Mouse (Mus musculus) myocyte (in vitro differentiated cells): ENCODE measurements around the gene Cog1. TPM values are rescaled to one million over a fixed set of nuclear protein-coding genes. Genes with fewer than 3 reads are reported as not detected.

ENCODE experiments used
- H3K27me3 ChIP-seq: one replicate; pipeline ENCODE4 v1.6.1; 2011; ENCODE audit not compliant: control insufficient read depth, insufficient read depth, insufficient read length
- H3K36me3 ChIP-seq: one replicate; pipeline ENCODE4 v1.6.1; 2011; ENCODE audit not compliant: control insufficient read depth, insufficient read depth
- H3K4me2 ChIP-seq: one replicate; pipeline ENCODE4 v1.6.1; 2011; ENCODE audit warnings: low read depth, control low read depth
- H3K4me3 ChIP-seq: one replicate; pipeline ENCODE4 v1.5.1; 2011; ENCODE audit warnings: mild to moderate bottlenecking, control low read depth, moderate library complexity
- H3K79me2 ChIP-seq: one replicate; pipeline ENCODE4 v1.6.1; 2011; ENCODE audit not compliant: control insufficient read depth, insufficient read depth
- H3ac ChIP-seq: one replicate; pipeline ENCODE4 v1.6.1; 2011; ENCODE audit not compliant: control insufficient read depth, insufficient read length
- CEBPB ChIP-seq: IDR thresholded peaks from 2 replicates; pipeline ENCODE4 v1.6.1; 2011; ENCODE audit warnings: mild to moderate bottlenecking, moderate library complexity; ENCODE audit not compliant: poor library complexity, insufficient read depth, severe bottlenecking
- E2F4 ChIP-seq: IDR thresholded peaks from one replicate; pipeline ENCODE4 v1.6.1; 2011; ENCODE audit warnings: mild to moderate bottlenecking, control low read depth, moderate library complexity; ENCODE audit not compliant: insufficient read depth
- MAX ChIP-seq: IDR thresholded peaks from one replicate; pipeline ENCODE4 v1.6.1; 2011; ENCODE audit warnings: low read depth, mild to moderate bottlenecking, control low read depth
- MYOD1 ChIP-seq, 3 experiments: IDR thresholded peaks; one replicate each; pipeline ENCODE4 v1.6.1; 2011; ENCODE audit warnings: control low read depth in 2 of 3, low read depth in 2 of 3, mild to moderate bottlenecking in 2 of 3, moderate library complexity in 1 of 3; ENCODE audit not compliant: insufficient read length in 2 of 3, control insufficient read depth in 1 of 3
- MYOG ChIP-seq, 3 experiments: IDR thresholded peaks; one replicate each; pipeline ENCODE4 v1.6.1; 2011; ENCODE audit warnings: control low read depth in 2 of 3, low read depth in 2 of 3, mild to moderate bottlenecking in 2 of 3; ENCODE audit not compliant: insufficient read length in 2 of 3, control insufficient read depth in 1 of 3, insufficient read depth in 1 of 3
- POLR2A ChIP-seq: IDR thresholded peaks from one replicate; pipeline ENCODE4 v1.6.1; 2011; ENCODE audit warnings: low read depth, mild to moderate bottlenecking, control low read depth, moderate library complexity; ENCODE audit not compliant: insufficient read length
- POLR2AphosphoS2 ChIP-seq: IDR thresholded peaks from one replicate; pipeline ENCODE4 v1.6.1; 2011; ENCODE audit warnings: low read depth, control low read depth; ENCODE audit not compliant: insufficient read length
- REST ChIP-seq: IDR thresholded peaks from one replicate; pipeline ENCODE4 v1.6.1; 2011; ENCODE audit warnings: mild to moderate bottlenecking, control low read depth, moderate library complexity; ENCODE audit not compliant: insufficient read depth, insufficient read length
- SRF ChIP-seq: IDR thresholded peaks from one replicate; pipeline ENCODE4 v1.6.1; 2011; ENCODE audit warnings: low read depth; ENCODE audit not compliant: control insufficient read depth, insufficient read length
- TCF12 ChIP-seq: IDR thresholded peaks from one replicate; pipeline ENCODE4 v1.6.1; 2011; ENCODE audit warnings: mild to moderate bottlenecking, control low read depth; ENCODE audit not compliant: poor library complexity, insufficient read depth, severe bottlenecking
- TCF3 ChIP-seq: IDR thresholded peaks from one replicate; pipeline ENCODE4 v1.6.1; 2011; ENCODE audit warnings: low read depth, control low read depth; ENCODE audit not compliant: insufficient read length
- USF1 ChIP-seq: IDR thresholded peaks from one replicate; pipeline ENCODE4 v1.6.1; 2011; ENCODE audit warnings: low read depth, mild to moderate bottlenecking, control low read depth, moderate library complexity
- polyA plus RNA-seq: library from polyadenylated mRNA; unstranded; fragments of >200 nt; fragmentation: generic; extraction: Trizol; gene quantifications from one replicate; pipeline ENCODE4 v1.2.1, GENCODE M21; 2012; ENCODE audit warnings: missing spikeins

Cog1 gene
- polyA plus RNA-seq, 1 experiment, result 25.6 TPM

GRCm38 (mm10) chr11:113618672-113619419, 30.1 kb upstream of the Cog1 start, which contains the start of gene Sstr2:
Gene Sstr2, plus strand, starts transcription at chr11:113619342.
- Histone ChIP-seq H3K79me2 (no peaks in the 10 kb centered on the region), H3K4me3 (peak within 1 kb of the TSS; percentile 22), H3ac (no peak within 1 kb of the TSS), H3K4me2 (peak within 1 kb of the TSS; percentile 94), H3K27me3 (no peaks in the 10 kb centered on the region), H3K36me3 (no peaks in the 10 kb centered on the region)
- peak; percentile 26 for TF ChIP-seq POLR2A
- no peak for TF ChIP-seq REST

DNA sequence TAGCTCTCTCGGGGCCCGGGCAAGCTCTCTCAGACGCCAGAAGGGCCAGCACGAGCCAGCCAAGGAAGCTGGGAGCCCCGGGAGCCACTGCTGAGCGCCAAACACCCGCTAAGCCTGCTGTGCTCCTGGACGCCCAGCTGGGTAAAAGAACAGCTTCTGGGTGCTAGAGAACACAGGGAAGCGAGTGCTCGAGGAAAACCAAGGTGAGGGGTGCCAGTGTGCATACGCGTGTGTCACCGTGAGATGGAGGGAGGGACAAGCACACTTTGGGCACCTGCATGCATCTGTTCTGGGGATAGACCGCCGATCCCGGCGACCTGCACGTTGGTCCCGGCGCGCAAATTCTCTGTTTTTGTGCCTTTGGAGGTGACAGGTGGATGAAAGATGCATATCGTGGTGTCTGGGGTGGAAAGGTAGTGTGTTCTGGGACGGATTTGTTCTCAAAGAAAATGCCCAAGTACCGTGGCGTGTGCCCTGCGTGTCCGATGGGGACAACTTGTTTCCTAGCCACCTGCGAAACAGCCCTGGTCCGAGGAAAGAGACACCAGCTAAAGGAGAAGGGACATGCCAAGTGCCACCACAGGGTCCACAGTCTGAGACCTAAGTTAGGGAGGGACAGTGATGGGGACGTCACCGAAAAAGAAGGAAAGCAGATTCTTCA, 29.4 kb upstream of the Cog1 start:
- Histone ChIP-seq H3K4me3 (peak overlapping the region; percentile 22), H3ac (no peak overlapping the region), H3K4me2 (peak overlapping the region; percentile 94), H3K79me2 (no peaks in the 10 kb centered on the region), H3K27me3 (no peaks in the 10 kb centered on the region), H3K36me3 (no peaks in the 10 kb centered on the region)
- TF ChIP-seq TCF12 (no peak), CEBPB (no peak), E2F4 (no peak), SRF (no peak), MYOD1 (IDR thresholded peaks at IDR 0.05; ENCODE audit: control insufficient read depth in 1 of 3, insufficient read length in 2 of 3, low read depth in 2 of 3) (no peak)

DNA sequence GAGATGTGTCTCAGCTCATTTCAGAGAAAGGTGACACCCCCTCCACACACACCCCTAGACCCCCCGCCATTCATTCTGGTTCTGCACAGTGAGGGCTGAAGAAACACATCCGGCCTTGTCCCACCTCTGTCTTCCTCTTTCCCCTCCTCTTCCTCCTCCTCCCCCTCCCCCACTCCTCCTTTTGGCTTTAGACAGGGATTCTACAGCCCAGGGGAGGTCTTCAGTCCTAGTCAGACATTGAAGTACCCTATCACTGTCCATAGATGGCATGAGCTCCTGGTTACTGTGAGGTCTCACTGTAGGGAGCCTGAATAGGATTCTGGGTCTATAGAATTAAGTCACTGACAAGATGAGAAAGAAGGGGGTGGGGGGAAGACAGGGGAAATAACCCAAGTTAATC, 28.0 kb upstream of the Cog1 start:
- Histone ChIP-seq H3K36me3 (no peaks in the 10 kb centered on the region), H3K27me3 (no peaks in the 10 kb centered on the region), H3ac (no peak overlapping the region), H3K4me3 (no peak overlapping the region), H3K79me2 (no peaks in the 10 kb centered on the region), H3K4me2 (no peak overlapping the region)
- no peak for TF ChIP-seq E2F4
- no peak for TF ChIP-seq TCF12
- TF ChIP-seq MAX, result no peak
- TF ChIP-seq MYOD1 (IDR thresholded peaks at IDR 0.05; ENCODE audit: control insufficient read depth in 1 of 3, insufficient read length in 2 of 3, low read depth in 2 of 3), result no peak
- TF ChIP-seq CEBPB, result no peak
- TF ChIP-seq MYOG (IDR thresholded peaks at IDR 0.05; ENCODE audit: control insufficient read depth in 1 of 3, insufficient read depth in 1 of 3, insufficient read length in 2 of 3, low read depth in 2 of 3), result no peak
- TF ChIP-seq USF1, result no peak
- no peak for TF ChIP-seq TCF3
- no peak for TF ChIP-seq REST
- TF ChIP-seq POLR2A, result no peak
- TF ChIP-seq SRF, result no peak

DNA sequence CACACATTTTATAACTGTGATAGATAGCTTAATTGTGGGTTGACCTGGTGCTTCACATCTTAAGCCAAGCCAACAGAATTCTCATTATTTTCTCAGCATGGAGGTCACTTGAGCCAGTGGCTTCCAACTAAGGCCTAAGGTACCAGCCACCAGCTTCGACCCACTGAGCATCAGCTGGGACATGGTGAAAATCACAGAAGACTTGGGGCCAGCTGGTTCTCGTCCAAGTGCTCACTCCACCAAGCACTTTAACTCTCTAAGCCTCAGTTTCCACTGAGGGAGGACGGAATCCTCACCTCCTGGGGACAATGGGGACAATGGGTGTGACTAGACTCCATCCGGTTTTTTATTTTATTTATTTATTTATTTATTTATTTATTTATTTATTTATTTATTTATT, 26.9 kb upstream of the Cog1 start:
- Histone ChIP-seq H3K36me3 (no peaks in the 10 kb centered on the region), H3K79me2 (no peaks in the 10 kb centered on the region), H3ac (no peak overlapping the region), H3K4me2 (no peak overlapping the region), H3K4me3 (no peak overlapping the region), H3K27me3 (no peaks in the 10 kb centered on the region)
- TF ChIP-seq MAX, result no peak
- TF ChIP-seq REST, result no peak
- TF ChIP-seq POLR2AphosphoS2, result no peak
- TF ChIP-seq CEBPB, result no peak
- no peak for TF ChIP-seq TCF12
- no peak for TF ChIP-seq E2F4
- TF ChIP-seq MYOG (IDR thresholded peaks at IDR 0.05; ENCODE audit: control insufficient read depth in 1 of 3, insufficient read depth in 1 of 3, insufficient read length in 2 of 3, low read depth in 2 of 3), result no peak
- no peak for TF ChIP-seq USF1
- TF ChIP-seq SRF, result no peak
- TF ChIP-seq MYOD1 (IDR thresholded peaks at IDR 0.05; ENCODE audit: control insufficient read depth in 1 of 3, insufficient read length in 2 of 3, low read depth in 2 of 3), result no peak
- no peak for TF ChIP-seq POLR2A
- no peak for TF ChIP-seq TCF3

DNA sequence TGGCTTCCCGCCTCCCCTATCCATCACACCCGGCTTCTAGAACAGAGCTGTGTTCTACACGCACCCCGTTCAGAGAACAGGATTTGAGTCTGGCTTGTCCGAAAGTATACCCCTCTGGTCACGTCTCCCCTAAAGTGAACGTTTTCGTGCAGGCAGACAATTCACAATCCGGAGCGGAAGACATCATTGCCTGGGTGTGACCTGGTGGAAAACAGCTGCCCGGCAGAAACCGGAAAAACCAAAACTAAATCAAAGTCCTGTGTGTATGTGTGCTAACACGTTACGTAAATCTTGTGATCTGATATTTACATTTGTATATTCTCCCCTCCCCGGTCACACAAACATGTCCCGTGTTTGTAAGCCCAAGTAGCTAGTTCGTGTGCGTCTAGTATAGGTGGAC, 23.5 kb upstream of the Cog1 start:
- H3K27me3 ChIP-seq, result no peaks in the 10 kb centered on the region
- H3K4me2 ChIP-seq, result no peak overlapping the region
- no peak overlapping the region for H3K4me3 ChIP-seq
- H3K79me2 ChIP-seq, result no peaks in the 10 kb centered on the region
- no peak overlapping the region for H3ac ChIP-seq
- TF ChIP-seq E2F4 (no peak), TCF12 (no peak), USF1 (no peak), MYOD1 (IDR thresholded peaks at IDR 0.05; ENCODE audit: control insufficient read depth in 1 of 3, insufficient read length in 2 of 3, low read depth in 2 of 3) (no peak), SRF (no peak), POLR2AphosphoS2 (no peak), REST (no peak), MYOG (IDR thresholded peaks at IDR 0.05; ENCODE audit: control insufficient read depth in 1 of 3, insufficient read depth in 1 of 3, insufficient read length in 2 of 3, low read depth in 2 of 3) (no peak), TCF3 (no peak), CEBPB (no peak), MAX (no peak), POLR2A (no peak)
- no peaks in the 10 kb centered on the region for H3K36me3 ChIP-seq
